Mouse (Mus musculus) intestine, embryonic 16.5 days (tissue): ENCODE measurements at regions not wholly inside any gene's neighbourhood (a gene's known extent, or its start where the extent isn't known, plus 50 kb on each side); places are given as distances from the start of the nearest gene placed in this dataset.

ENCODE experiments used
- ATAC-seq: fragments of 200-750 bp; cut with Nextera tagmentation; 2 replicates; pipeline ENCODE4 v1.8.0; 2017; ENCODE audit warnings: moderate TSS enrichment, moderate library complexity
- H3K27ac ChIP-seq: fragments of 300-500 bp; sonication (generic); 2 replicates; pipeline ENCODE4 v1.5.1; 2014; ENCODE audit warnings: mild to moderate bottlenecking, low read length
- H3K27me3 ChIP-seq: fragments of 300-500 bp; sonication (generic); replicated peaks from 2 replicates; pipeline ENCODE4 v1.6.1; 2014; ENCODE audit warnings: low read length, control low read depth, mixed read lengths; ENCODE audit not compliant: control insufficient read depth, insufficient read depth
- H3K36me3 ChIP-seq: fragments of 300-500 bp; sonication (generic); 2 replicates; pipeline ENCODE4 v1.6.1; 2014; ENCODE audit warnings: low read length, control low read depth; ENCODE audit not compliant: control insufficient read depth, insufficient read depth
- H3K4me1 ChIP-seq: fragments of 300-500 bp; sonication (generic); 2 replicates; pipeline ENCODE4 v1.6.1; 2014; ENCODE audit warnings: low read length, control low read depth, mixed read lengths; ENCODE audit not compliant: control insufficient read depth, insufficient read depth
- H3K4me2 ChIP-seq: fragments of 300-500 bp; sonication (generic); 2 replicates; pipeline ENCODE4 v1.6.1; 2014; ENCODE audit warnings: low read depth, low read length, control low read depth
- H3K4me3 ChIP-seq: fragments of 300-500 bp; sonication (generic); 2 replicates; pipeline ENCODE4 v1.5.1; 2014; ENCODE audit warnings: mild to moderate bottlenecking, low read length
- H3K9ac ChIP-seq: fragments of 300-500 bp; sonication (generic); 2 replicates; pipeline ENCODE4 v1.6.1; 2014; ENCODE audit warnings: low read depth, low read length
- H3K9me3 ChIP-seq: fragments of 300-500 bp; sonication (generic); 2 replicates; pipeline ENCODE4 v1.6.1; 2016; ENCODE audit warnings: low read length, control low read depth; ENCODE audit not compliant: control insufficient read depth
- WGBS: fragments of 180-500 bp; shearing (Covaris S2); extraction: QIAGEN DNeasy Blood & Tissue Kit; methylation state at CpG from one replicate; pipeline ENCODE4 v1.1.7; 2014; 5-methylcytosine and 5-hydroxymethylcytosine counted together

DNA sequence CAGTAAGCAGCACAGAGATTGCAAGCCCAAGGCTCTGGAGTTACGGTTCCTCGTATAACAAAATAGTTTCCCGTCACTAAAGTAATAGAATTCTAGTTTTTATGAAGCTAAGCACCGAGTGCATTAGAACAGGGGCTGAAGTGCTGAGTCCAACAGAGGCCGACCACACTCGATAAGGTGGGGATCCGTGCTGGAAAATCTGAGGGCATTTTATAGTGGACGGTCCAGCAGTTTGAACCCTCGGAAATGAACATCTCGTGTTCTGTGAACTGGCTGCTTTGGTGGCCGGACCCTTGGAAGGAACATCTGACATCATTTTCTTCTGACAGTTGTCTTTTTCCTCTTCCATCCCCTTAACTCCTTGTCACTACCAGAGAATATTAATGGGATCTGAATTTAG lies 240.0 kb upstream of the Veph1 start:
- no peaks in the 10 kb centered on the region for H3K9me3 ChIP-seq
- H3K27ac ChIP-seq, result no peak overlapping the region
- H3K36me3 ChIP-seq, result no peaks in the 10 kb centered on the region
- no peaks in the 10 kb centered on the region for H3K4me1 ChIP-seq
- H3K4me3 ChIP-seq, result no peak overlapping the region
- no peak overlapping the region for H3K9ac ChIP-seq
- WGBS, result 75% methylated on average over 11 of the region's 11 CpGs
- no peaks in the 10 kb centered on the region for H3K27me3 ChIP-seq
- ATAC-seq, result no peak
- H3K4me2 ChIP-seq, result no peak overlapping the region

GRCm38 (mm10) chr3:66535786-66536529 lies 239.3 kb upstream of the Veph1 start:
- Histone ChIP-seq H3K4me3 (no peak overlapping the region), H3K27me3 (no peaks in the 10 kb centered on the region), H3K9ac (no peak overlapping the region), H3K27ac (no peak overlapping the region), H3K4me2 (no peak overlapping the region), H3K9me3 (no peaks in the 10 kb centered on the region), H3K4me1 (no peaks in the 10 kb centered on the region), H3K36me3 (no peaks in the 10 kb centered on the region)
- no peak for ATAC-seq
- 65% methylated on average over 8 of the region's 8 CpGs for WGBS

GRCm38 (mm10) chr3:66519925-66520324 lies 223.3 kb upstream of the Veph1 start:
- Histone ChIP-seq H3K4me1 (no peaks in the 10 kb centered on the region), H3K4me2 (no peak overlapping the region), H3K4me3 (no peak overlapping the region), H3K9me3 (no peaks in the 10 kb centered on the region), H3K9ac (no peak overlapping the region), H3K27me3 (no peaks in the 10 kb centered on the region), H3K27ac (no peak overlapping the region), H3K36me3 (no peaks in the 10 kb centered on the region)
- no peak for ATAC-seq
- 69% methylated on average over 1 of the region's 1 CpGs for WGBS

DNA sequence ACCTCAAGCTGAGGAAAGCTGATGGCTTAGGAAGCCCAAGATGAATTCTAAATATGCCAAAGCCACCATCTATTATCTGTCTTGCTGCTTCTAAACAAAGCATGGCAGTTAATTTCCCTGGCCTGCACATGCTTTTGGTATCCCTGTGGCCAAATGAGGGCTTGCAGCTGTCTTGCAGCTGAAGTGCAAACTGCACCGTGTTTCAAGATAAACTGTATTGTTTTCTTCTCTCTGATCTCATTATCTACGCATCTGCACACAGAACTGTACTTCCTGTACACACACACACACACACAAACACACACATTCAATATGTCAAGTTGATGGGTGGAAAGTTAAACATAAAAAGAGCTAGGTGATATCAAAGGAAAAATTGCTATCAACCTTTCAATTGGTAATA lies 221.7 kb upstream of the Veph1 start:
- Histone ChIP-seq H3K4me2 (no peak overlapping the region), H3K4me1 (no peaks in the 10 kb centered on the region), H3K9me3 (no peaks in the 10 kb centered on the region), H3K36me3 (no peaks in the 10 kb centered on the region), H3K4me3 (no peak overlapping the region), H3K27ac (no peak overlapping the region), H3K27me3 (no peaks in the 10 kb centered on the region), H3K9ac (no peak overlapping the region)
- WGBS, result 27% methylated on average over 2 of the region's 2 CpGs
- ATAC-seq, result no peak

GRCm38 (mm10) chr3:66515773-66516406 lies 219.3 kb upstream of the Veph1 start:
- ATAC-seq, result no peak
- Histone ChIP-seq H3K9ac (no peak overlapping the region), H3K27me3 (no peaks in the 10 kb centered on the region), H3K27ac (no peak overlapping the region), H3K4me3 (no peak overlapping the region), H3K9me3 (no peaks in the 10 kb centered on the region), H3K4me2 (no peak overlapping the region), H3K36me3 (no peaks in the 10 kb centered on the region), H3K4me1 (no peaks in the 10 kb centered on the region)
- WGBS, result 56% methylated on average over 6 of the region's 6 CpGs

DNA sequence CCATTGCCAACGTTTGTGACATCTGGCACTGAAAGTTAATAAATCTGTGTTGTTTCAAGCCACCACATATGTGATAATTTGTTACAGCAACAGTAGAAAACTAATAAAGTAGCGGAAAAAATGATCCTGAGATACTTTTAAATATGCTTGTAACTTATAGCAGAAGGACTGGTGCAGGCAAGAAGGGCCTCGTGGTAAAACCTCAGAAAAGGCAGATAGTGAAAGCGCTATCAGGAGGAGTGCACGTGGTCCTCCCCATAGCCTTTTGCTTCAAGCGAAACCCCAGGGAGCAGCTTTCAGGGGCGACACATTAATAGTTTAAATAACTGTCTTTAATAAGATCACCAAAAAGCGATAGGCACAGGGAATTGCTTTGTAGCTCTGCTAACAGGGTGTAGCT lies 217.9 kb upstream of the Veph1 start:
- H3K4me1 ChIP-seq, result no peaks in the 10 kb centered on the region
- ATAC-seq, result no peak

DNA sequence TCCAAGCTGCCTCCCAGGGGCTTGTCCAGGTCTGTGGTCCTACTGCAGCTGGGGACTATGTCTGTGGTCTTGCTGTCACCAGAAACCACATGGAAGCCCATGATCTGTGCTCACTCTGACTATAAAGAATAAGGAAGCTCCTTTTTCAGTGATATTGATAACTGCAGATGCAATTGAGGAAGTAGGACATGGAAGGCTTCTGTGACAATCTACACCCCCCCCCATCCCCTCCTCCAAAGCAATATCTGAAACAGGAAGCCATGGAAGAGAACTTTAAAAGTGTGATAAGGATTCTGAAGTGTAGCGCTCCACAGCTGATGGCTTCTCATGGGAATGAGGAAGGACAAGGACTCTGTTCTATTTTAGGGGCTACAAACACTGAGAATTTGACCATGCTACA lies 215.8 kb upstream of the Veph1 start:
- Histone ChIP-seq H3K4me2 (no peak overlapping the region), H3K9ac (no peak overlapping the region), H3K27ac (no peak overlapping the region), H3K4me1 (no peaks in the 10 kb centered on the region), H3K27me3 (no peaks in the 10 kb centered on the region), H3K9me3 (no peaks in the 10 kb centered on the region), H3K36me3 (no peaks in the 10 kb centered on the region), H3K4me3 (no peak overlapping the region)
- no peak for ATAC-seq
- WGBS, result 93% methylated on average over 1 of the region's 1 CpGs

More for the DNA sequence above, 217.9 kb upstream of the Veph1 start:
- H3K4me3 ChIP-seq, result no peak overlapping the region
- no peak overlapping the region for H3K4me2 ChIP-seq
- no peaks in the 10 kb centered on the region for H3K27me3 ChIP-seq
- H3K9ac ChIP-seq, result no peak overlapping the region
- WGBS, result 89% methylated on average over 8 of the region's 8 CpGs
- H3K9me3 ChIP-seq, result no peaks in the 10 kb centered on the region
- no peaks in the 10 kb centered on the region for H3K36me3 ChIP-seq
- H3K27ac ChIP-seq, result no peak overlapping the region

GRCm38 (mm10) chr3:66510455-66510854 lies 213.8 kb upstream of the Veph1 start:
- Histone ChIP-seq H3K27ac (no peak overlapping the region), H3K36me3 (no peaks in the 10 kb centered on the region), H3K9me3 (no peaks in the 10 kb centered on the region), H3K4me1 (no peaks in the 10 kb centered on the region), H3K4me2 (no peak overlapping the region), H3K4me3 (no peak overlapping the region), H3K9ac (no peak overlapping the region), H3K27me3 (no peaks in the 10 kb centered on the region)
- 85% methylated on average over 4 of the region's 4 CpGs for WGBS
- no peak for ATAC-seq

DNA sequence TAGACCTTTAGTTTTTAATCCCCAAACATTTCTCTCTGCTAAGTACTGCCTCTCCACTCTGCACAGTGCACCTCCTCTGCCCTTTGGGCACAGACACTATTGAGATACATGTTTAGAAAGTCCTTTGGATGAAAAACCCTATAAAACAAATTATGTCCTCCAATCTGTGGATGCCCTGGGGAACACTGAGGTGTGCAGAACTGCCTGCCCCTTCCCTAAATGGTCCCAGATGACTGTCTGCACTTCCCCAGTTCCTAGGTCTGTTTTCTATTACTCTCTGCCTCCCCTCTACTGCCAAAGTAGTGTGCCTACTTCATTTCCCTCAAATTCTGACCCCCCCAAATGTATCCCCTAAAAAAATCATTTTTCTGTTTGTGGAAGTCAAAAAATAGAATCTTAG lies 209.5 kb upstream of the Veph1 start:
- no peaks in the 10 kb centered on the region for H3K4me1 ChIP-seq
- ATAC-seq, result no peak
- no peak overlapping the region for H3K27ac ChIP-seq
- no peaks in the 10 kb centered on the region for H3K9me3 ChIP-seq
- H3K4me3 ChIP-seq, result no peak overlapping the region
- no peaks in the 10 kb centered on the region for H3K27me3 ChIP-seq
- H3K36me3 ChIP-seq, result no peaks in the 10 kb centered on the region
- no peak overlapping the region for H3K4me2 ChIP-seq
- H3K9ac ChIP-seq, result no peak overlapping the region
